Mouse (Mus musculus) neural tube, embryonic 12.5 days (tissue): ENCODE data around the gene Srpk2. TPM values are rescaled to one million over a fixed set of nuclear protein-coding genes. Genes with fewer than 3 reads are reported as not detected.
"Not testable (repeated sequence)": the region's sequence is repeated elsewhere in the genome, so short reads cannot be mapped to it uniquely, and the experiment has no call there.

Source experiments
- ATAC-seq: fragments of 200-750 bp; cut with Nextera tagmentation; 2 replicates; pipeline ENCODE4 v1.8.0; 2017; ENCODE audit warnings: low read depth, mild to moderate bottlenecking, moderate TSS enrichment, moderate library complexity; ENCODE audit not compliant: low FRiP score
- H3K27ac ChIP-seq: fragments of 300-500 bp; sonication (generic); 2 replicates; pipeline ENCODE4 v1.5.1; 2016
- H3K27me3 ChIP-seq: fragments of 300-500 bp; sonication (generic); replicated peaks from 2 replicates; pipeline ENCODE4 v1.6.1; 2016; ENCODE audit warnings: mild to moderate bottlenecking
- H3K36me3 ChIP-seq: fragments of 300-500 bp; sonication (generic); 2 replicates; pipeline ENCODE4 v1.6.1; 2016; ENCODE audit warnings: mild to moderate bottlenecking
- H3K4me1 ChIP-seq: fragments of 300-500 bp; sonication (generic); 2 replicates; pipeline ENCODE4 v1.6.1; 2016
- H3K4me2 ChIP-seq: fragments of 300-500 bp; sonication (generic); replicated peaks from 2 replicates; pipeline ENCODE4 v1.6.1; 2016; ENCODE audit warnings: mild to moderate bottlenecking
- H3K4me3 ChIP-seq: fragments of 300-500 bp; sonication (generic); 2 replicates; pipeline ENCODE4 v1.5.1; 2016
- H3K9ac ChIP-seq: fragments of 300-500 bp; sonication (generic); 2 replicates; pipeline ENCODE4 v1.6.1; 2016; ENCODE audit warnings: mild to moderate bottlenecking
- H3K9me3 ChIP-seq: fragments of 300-500 bp; sonication (generic); 2 replicates; pipeline ENCODE4 v1.6.1; 2016; ENCODE audit warnings: mild to moderate bottlenecking
- WGBS: fragments of 180-500 bp; shearing (Covaris S2); methylation state at CpG from one replicate; pipeline ENCODE4 v1.1.7; 2016; 5-methylcytosine and 5-hydroxymethylcytosine counted together
- polyA plus RNA-seq: library from polyadenylated mRNA; unstranded; fragments of >200 nt; fragmentation: Nextera tagmentation; extraction: Ambion mirVana; gene quantifications from 2 replicates; pipeline ENCODE4 v1.2.1, GENCODE M21; 2016

The Srpk2 gene
- polyA plus RNA-seq, 1 experiment from 2014 or later: 75.3 TPM

DNA sequence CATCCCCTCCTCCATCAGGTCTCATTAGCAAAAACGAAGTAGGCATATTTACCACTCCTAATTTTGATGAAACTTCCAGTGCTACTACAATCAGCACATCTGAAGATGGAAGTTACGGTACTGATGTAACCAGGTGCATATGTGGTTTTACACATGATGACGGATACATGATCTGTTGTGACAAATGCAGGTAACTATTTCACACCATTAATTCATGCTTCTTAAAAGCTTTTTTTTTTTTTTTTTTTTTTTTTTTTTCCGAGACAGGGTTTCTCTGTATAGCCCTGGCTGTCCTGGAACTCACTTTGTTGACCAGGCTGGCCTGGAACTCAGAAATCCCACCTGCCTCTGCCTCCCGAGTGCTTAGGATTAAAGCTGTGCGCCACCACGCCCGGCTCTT, 219.7 kb downstream of the Srpk2 start:
- Histone ChIP-seq H3K4me2 (no peak overlapping the region), H3K4me1 (no peaks in the 10 kb centered on the region), H3K27ac (no peak overlapping the region), H3K27me3 (no peaks in the 10 kb centered on the region), H3K9ac (no peak overlapping the region), H3K4me3 (no peak overlapping the region), H3K36me3 (peaks cover 30% of the 10 kb centered on the region), H3K9me3 (no peaks in the 10 kb centered on the region)
- ATAC-seq: no peak
- 96% methylated on average over 8 of the region's 8 CpGs for WGBS

DNA sequence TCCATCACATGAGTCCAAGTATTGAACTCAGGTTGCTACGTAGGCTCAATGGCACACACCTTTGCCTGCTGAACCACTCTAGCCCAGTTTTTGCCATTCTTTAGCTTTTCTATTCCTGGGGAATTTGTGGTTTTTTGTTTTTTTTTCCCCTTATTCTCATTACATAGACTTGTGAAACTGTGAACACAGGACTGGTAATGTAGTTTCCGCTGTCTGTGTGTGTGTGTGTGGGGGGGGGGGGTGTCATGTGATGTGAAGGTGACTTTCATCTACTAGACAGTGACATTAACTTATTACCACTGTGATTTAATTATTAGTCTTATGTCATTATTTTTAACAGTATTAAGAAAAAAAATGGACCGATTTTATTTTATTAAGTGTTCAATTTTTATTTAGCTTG, 220.2 kb downstream of the Srpk2 start:
- ATAC-seq: no peak
- Histone ChIP-seq H3K27ac (no peak overlapping the region), H3K36me3 (peaks cover 30% of the 10 kb centered on the region), H3K9me3 (no peaks in the 10 kb centered on the region), H3K4me3 (no peak overlapping the region), H3K4me2 (no peak overlapping the region), H3K27me3 (no peaks in the 10 kb centered on the region), H3K9ac (no peak overlapping the region), H3K4me1 (no peaks in the 10 kb centered on the region)
- 92% methylated on average over 3 of the region's 3 CpGs for WGBS

DNA sequence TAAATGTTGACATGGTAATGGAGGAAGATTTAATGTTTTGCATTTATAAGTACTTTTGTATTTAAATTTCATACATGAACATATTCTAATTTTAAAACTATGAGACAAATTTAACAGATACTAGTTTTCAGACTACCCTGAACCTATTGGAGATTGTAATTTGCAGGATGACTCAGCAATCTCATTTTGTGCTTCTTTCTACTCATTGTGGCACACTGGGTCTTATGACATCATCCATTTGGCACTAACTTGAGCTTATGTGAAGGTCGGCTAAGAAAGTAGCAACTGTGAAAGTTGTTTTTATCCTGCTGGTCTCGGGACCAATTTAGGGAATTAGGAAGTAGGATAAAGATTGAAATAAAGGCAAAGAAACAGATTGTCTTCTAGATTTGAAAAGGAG, 222.7 kb downstream of the Srpk2 start:
- 77% methylated on average over 2 of the region's 2 CpGs for WGBS
- Histone ChIP-seq H3K27ac (no peak overlapping the region), H3K4me3 (no peak overlapping the region), H3K9ac (no peak overlapping the region), H3K27me3 (no peaks in the 10 kb centered on the region), H3K36me3 (peaks cover 14% of the 10 kb centered on the region), H3K9me3 (no peaks in the 10 kb centered on the region), H3K4me1 (peaks cover 16% of the 10 kb centered on the region; the same call in 1 of the 2 replicates), H3K4me2 (no peak overlapping the region)
- no peak for ATAC-seq

DNA sequence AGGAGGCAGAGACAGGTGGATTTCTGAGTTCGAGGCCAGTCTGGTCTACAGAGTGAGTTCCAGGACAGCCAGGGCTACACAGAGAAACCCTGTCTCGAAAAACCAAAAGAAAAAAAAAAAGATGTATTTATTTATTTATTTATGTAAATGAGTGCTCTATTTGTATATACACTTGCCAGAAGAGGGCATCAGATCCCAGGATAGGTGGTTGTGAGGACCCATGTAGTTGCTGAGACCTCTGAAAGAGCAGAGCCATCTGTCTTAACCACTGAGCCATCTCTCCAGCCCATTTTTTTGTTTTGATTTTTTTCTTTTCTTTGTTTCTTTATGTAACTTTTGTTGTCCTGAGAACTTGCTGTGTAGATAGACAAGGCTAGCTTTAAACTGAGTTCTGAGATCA, 230.9 kb downstream of the Srpk2 start:
- Histone ChIP-seq H3K36me3 (peaks cover 26% of the 10 kb centered on the region), H3K4me1 (peaks cover 12% of the 10 kb centered on the region; the same call in 1 of the 2 replicates)
- not testable (repeated sequence) for H3K4me2 ChIP-seq, H3K4me3 ChIP-seq, H3K9ac ChIP-seq, ATAC-seq, H3K9me3 ChIP-seq, H3K27me3 ChIP-seq, H3K27ac ChIP-seq
- 89% methylated on average over 2 of the region's 2 CpGs for WGBS

Other genes starting within 250 kb of the Srpk2 start
- 22.5 and 22.7 TPM in 2 replicates for gene Pus7, start 99.1 kb upstream of the Srpk2 start, polyA plus RNA-seq
- gene Rint1, start 103.1 kb upstream of the Srpk2 start, polyA plus RNA-seq: 35.5 and 40.9 TPM in 2 replicates
- gene Tomm7, start 159.5 kb upstream of the Srpk2 start, polyA plus RNA-seq: 104 and 113 TPM in 2 replicates